Mouse (Mus musculus) erythroblast, embryonic 14.5 days (primary cell): ENCODE results near the gene Clip1. TPM values are rescaled to one million over a fixed set of nuclear protein-coding genes. Genes with fewer than 3 reads are reported as not detected.

ENCODE experiments used
- H3K27me3 ChIP-seq: 2 replicates; pipeline ENCODE4 v1.6.1; 2012; ENCODE audit warnings: inconsistent platforms; ENCODE audit not compliant: control insufficient read depth
- H3K36me3 ChIP-seq: 2 replicates; pipeline ENCODE4 v1.6.1; 2012; ENCODE audit warnings: mild to moderate bottlenecking, inconsistent platforms; ENCODE audit not compliant: control insufficient read depth
- H3K4me1 ChIP-seq: 2 replicates; pipeline ENCODE4 v1.6.1; 2012; ENCODE audit warnings: inconsistent platforms; ENCODE audit not compliant: control insufficient read depth
- H3K4me3 ChIP-seq: replicated peaks from 2 replicates; pipeline ENCODE3; 2012; ENCODE audit warnings: moderate library complexity, mild to moderate bottlenecking, inconsistent platforms
- H3K9me3 ChIP-seq: 2 replicates; pipeline ENCODE4 v1.6.1; 2012; ENCODE audit warnings: low read length, inconsistent platforms, mixed read lengths; ENCODE audit not compliant: control insufficient read depth
- GATA1 ChIP-seq: IDR thresholded peaks from 2 replicates; pipeline ENCODE4 v1.6.1; 2012; ENCODE audit warnings: low read length, inconsistent platforms, mixed read lengths
- TAL1 ChIP-seq: IDR thresholded peaks from 3 replicates; pipeline ENCODE4 v1.6.1; 2012; ENCODE audit warnings: low read length, inconsistent platforms, mixed read lengths
- polyA plus RNA-seq: library from polyadenylated mRNA; stranded (reverse); fragments of >175 nt; gene quantifications from 2 replicates; pipeline ENCODE4 v1.2.3, GENCODE M21; 2012

Gene Clip1
- polyA plus RNA-seq, 1 experiment = 1.1 TPM

DNA sequence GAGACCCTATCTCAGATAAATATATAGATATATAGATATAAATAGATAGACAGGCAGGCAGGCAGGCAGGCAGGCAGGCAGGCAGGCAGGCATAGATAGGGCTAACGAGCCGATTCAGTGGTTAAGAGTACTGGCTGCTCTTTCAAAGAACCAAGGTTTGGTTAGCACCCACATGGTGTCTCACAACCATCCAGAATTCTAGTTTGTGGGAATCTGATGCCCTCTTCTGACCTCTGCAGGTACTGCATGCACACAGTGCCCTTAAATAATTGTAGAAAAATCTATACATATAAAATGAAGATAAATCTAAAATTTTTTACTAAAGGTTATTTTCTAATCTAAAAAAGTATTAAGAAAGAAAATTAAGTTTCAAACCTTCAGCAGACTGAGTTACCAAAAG lies 65.9 kb downstream of the Clip1 start:
- Histone ChIP-seq H3K4me1 (no peaks in the 10 kb centered on the region), H3K36me3 (peaks cover 41% of the 10 kb centered on the region), H3K27me3 (no peaks in the 10 kb centered on the region), H3K9me3 (no peaks in the 10 kb centered on the region), H3K4me3 (no peak overlapping the region)
- TF ChIP-seq GATA1 (no peak), TAL1 (no peak)

DNA sequence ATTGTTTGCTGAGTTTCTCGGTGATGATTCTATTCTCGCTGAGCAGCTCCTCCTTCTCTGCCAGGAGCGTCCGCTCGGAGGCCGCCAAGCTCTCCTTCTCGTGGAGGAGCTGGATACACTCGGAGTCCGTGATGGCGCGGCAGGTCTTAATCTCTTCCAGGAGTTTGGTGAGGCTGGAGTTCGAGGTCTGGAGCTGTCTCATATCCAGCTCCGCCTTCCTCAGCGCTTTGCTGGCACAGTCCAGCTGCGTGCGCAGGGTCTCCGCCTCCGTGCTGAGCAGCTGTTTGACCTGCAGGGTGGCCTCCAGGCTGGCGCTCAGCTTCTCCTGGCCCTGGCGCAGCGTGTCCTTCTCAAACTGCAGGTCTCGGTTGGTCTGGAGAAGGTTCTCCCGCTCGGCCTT lies 70.2 kb downstream of the Clip1 start:
- TF ChIP-seq GATA1 = no peak
- no peak for TF ChIP-seq TAL1
- peaks cover 46% of the 10 kb centered on the region for H3K36me3 ChIP-seq
- no peaks in the 10 kb centered on the region for H3K4me1 ChIP-seq
- H3K9me3 ChIP-seq = no peaks in the 10 kb centered on the region
- H3K4me3 ChIP-seq = no peak overlapping the region
- H3K27me3 ChIP-seq = no peaks in the 10 kb centered on the region

DNA sequence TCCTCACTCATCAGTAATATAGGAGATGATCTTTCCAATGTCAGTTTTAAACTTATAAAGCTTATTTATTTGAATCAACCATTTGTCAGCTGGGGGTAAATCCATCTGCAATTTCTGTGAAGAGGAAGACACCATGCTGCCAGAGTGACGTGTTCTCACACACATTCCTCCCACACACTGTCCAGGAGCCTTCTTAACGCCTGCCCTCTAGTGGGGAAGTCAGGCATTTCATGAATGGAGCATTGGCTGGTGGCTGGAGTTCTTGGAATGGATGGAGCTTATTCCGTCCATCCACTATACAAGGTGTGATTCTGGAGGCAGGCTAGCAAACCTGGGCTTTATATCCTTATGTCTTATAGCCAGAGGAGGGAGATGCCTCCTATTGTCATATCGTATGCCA lies 74.6 kb downstream of the Clip1 start:
- TF ChIP-seq GATA1 (no peak), TAL1 (no peak)

DNA sequence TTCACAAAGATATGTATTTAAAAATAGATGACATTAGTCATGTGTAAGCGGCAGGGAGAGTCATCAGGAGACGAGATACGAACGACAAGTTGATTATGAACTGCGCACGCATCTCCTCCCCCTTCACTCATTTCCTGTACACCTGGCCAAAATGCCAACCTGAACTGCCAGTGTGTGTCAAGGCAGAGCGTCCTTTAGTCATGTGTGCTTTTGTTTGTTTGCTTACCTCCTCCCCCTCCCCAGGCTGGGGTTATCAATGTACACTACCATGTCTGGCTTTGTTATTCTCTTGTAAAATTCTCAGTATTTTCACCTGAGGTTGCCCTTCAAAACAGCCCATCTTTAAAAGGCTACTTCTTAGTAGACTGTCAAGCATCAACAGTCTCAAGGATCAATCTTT lies 75.0 kb downstream of the Clip1 start:
- H3K27me3 ChIP-seq = no peaks in the 10 kb centered on the region
- H3K4me1 ChIP-seq = no peaks in the 10 kb centered on the region; the same call in 1 of the 2 replicates
- H3K9me3 ChIP-seq = no peaks in the 10 kb centered on the region
- H3K36me3 ChIP-seq = peaks cover 50% of the 10 kb centered on the region
- TF ChIP-seq TAL1 (no peak), GATA1 (no peak)
- H3K4me3 ChIP-seq = no peak overlapping the region

More for the DNA sequence above, 74.6 kb downstream of the Clip1 start:
- Histone ChIP-seq H3K4me3 (no peak overlapping the region), H3K27me3 (no peaks in the 10 kb centered on the region), H3K4me1 (no peaks in the 10 kb centered on the region; the same call in 1 of the 2 replicates), H3K9me3 (no peaks in the 10 kb centered on the region), H3K36me3 (peaks cover 54% of the 10 kb centered on the region)

DNA sequence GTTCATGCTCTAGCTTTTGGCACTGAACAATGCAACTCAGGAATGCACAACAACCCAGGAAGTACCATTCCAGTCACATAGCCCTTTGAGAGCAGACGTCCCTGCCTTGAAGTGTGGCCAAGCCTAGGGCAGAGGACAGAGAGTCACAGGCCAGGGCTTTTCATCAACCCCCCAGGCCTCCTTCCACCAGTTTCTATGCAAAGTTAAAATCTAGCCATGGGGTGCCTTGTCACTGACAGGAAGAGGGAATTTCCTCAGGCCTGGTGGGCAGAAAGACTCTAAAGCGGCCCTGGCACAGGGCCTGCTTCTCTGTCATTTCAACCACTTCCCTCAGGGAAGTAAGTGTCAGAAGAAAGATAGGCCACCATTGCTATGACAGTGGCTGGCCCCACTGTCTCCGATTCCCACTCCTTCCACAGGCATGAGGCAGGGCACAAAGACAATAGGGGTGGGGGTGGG lies 77.2 kb downstream of the Clip1 start:
- Histone ChIP-seq H3K4me3 (no peak overlapping the region), H3K36me3 (peaks cover 39% of the 10 kb centered on the region), H3K27me3 (no peaks in the 10 kb centered on the region), H3K4me1 (peaks cover 9% of the 10 kb centered on the region), H3K9me3 (no peaks in the 10 kb centered on the region)
- TF ChIP-seq GATA1 (no peak), TAL1 (no peak)

DNA sequence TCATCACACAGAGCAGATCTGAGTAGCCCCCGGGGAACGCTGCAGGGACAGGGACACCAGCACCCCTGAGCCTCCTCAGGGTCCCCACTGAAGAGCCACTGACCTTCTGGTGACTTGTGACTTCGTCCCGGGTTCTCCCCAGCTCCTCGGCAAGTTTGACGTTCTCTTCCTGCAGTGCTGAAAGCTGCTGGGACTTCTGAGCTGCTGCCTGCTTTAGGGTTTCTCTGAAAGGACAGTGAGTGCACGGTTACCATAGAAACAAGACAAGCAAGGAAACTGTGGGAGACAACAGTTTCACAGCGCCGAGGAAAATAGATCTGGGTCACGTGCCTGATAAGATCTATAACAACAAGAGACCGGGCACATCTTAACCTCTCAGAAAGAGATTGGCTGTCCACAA lies 80.9 kb downstream of the Clip1 start:
- H3K27me3 ChIP-seq = no peaks in the 10 kb centered on the region
- H3K4me3 ChIP-seq = no peak overlapping the region
- TF ChIP-seq GATA1 (no peak), TAL1 (no peak)
- peaks cover 9% of the 10 kb centered on the region for H3K4me1 ChIP-seq
- no peaks in the 10 kb centered on the region for H3K9me3 ChIP-seq
- peaks cover 45% of the 10 kb centered on the region for H3K36me3 ChIP-seq

DNA sequence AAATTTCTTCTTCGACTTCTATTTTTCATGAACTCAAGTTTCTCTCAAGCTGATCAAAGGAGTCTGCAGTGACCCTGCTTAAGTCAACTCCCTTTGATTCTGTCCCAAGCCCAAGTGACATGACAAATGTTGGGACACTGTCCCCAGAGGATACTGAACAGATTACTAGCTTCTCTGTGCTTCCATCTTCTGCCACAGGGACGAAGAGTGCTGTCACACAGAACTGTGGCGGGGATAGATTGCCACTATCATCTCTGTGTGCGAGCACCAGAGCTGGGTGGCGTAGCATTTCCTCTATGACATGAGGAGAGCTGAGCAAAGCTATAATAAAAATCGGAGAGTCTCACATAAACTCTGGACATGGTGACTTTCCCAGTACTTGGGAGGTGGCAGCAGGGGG lies 82.2 kb downstream of the Clip1 start:
- H3K4me1 ChIP-seq = peaks cover 9% of the 10 kb centered on the region
- no peak overlapping the region for H3K4me3 ChIP-seq
- H3K36me3 ChIP-seq = peaks cover 36% of the 10 kb centered on the region
- no peaks in the 10 kb centered on the region for H3K27me3 ChIP-seq
- TF ChIP-seq GATA1 = no peak
- no peak for TF ChIP-seq TAL1
- H3K9me3 ChIP-seq = no peaks in the 10 kb centered on the region

DNA sequence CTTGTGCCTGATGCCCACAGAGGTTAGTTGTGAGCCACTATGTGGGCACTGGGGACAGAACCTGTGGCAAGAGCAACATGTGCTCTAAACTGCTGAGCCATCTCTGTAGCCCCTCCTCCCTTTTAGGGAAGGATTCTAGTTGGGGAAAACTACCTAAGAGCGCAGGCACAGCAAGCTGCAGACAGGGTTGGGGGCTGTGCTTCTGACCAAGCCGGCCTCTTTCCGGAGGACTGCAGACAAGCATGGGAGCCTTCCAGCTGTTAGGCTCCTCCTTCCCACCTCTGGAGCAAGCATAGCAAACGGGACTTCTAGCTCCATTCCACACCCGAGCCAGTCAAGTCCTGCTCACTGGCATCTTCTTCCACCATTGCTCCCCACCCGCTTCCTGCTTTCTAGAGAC lies 85.1 kb downstream of the Clip1 start:
- Histone ChIP-seq H3K27me3 (no peaks in the 10 kb centered on the region), H3K9me3 (no peaks in the 10 kb centered on the region), H3K4me1 (peaks cover 15% of the 10 kb centered on the region), H3K36me3 (peaks cover 21% of the 10 kb centered on the region), H3K4me3 (no peak overlapping the region)
- no peak for TF ChIP-seq GATA1
- TF ChIP-seq TAL1 = no peak

DNA sequence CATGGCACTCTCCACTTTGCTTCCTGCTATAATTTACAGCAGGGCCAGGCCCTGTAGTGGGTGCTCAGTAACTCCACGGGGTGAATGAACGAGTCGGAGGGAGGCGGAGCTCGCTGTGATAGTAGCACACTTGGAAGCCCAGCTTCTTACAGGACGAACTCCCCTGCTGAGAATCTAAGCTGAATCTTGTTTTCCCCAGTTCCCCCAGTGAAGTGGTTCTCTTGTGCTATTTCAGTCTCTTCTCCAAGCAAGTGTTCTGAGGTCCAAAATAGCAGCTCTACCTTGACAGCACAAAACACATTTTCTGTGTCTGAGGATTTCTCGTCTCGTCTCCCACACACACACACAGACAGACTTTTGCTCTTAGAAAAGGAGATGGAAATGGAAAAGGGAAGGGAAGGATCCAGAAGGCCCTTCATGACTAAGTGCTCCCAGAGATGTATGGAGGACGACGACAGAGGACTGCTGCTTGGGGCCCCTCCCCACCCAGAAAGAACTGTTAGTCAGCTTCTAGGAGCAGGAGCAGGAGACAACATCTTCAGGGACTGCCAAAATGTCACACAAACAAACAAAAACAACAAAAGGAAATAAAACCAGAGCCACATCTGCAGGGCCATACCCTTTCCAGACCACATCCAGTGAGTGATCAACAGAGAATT lies 90.7 kb downstream of the Clip1 start:
- no peak overlapping the region for H3K4me3 ChIP-seq
- no peak for TF ChIP-seq GATA1
- no peak for TF ChIP-seq TAL1
- peaks cover 6% of the 10 kb centered on the region for H3K4me1 ChIP-seq
- H3K36me3 ChIP-seq = peaks cover 14% of the 10 kb centered on the region; the same call in 1 of the 2 replicates
- no peaks in the 10 kb centered on the region for H3K27me3 ChIP-seq
- H3K9me3 ChIP-seq = no peaks in the 10 kb centered on the region

DNA sequence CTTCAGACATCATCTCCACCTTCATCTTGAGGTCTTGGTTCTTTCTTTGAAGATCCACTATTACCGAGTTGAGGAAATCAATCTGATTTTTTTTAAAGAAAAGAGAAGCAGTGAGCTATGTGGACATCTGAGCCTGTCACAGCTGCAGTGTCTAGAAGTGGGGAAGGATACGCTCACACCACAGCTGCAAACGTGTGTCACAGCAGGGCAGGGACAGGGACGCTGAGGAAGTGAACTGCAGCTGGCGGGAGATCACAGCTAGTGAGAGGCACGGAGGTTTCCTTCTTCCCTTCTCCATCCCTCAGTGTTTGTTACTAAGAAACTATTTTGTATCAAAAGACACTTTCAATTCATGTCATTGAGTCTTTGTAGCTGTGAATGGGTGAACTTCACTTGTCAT lies 104.4 kb downstream of the Clip1 start:
- H3K36me3 ChIP-seq = peaks cover 27% of the 10 kb centered on the region
- no peak for TF ChIP-seq GATA1
- TF ChIP-seq TAL1 = no peak
- H3K4me3 ChIP-seq = no peak overlapping the region
- no peaks in the 10 kb centered on the region for H3K9me3 ChIP-seq
- H3K27me3 ChIP-seq = no peaks in the 10 kb centered on the region
- H3K4me1 ChIP-seq = no peaks in the 10 kb centered on the region
